Mouse (Mus musculus): Measurements from ENCODE around the gene Pcsk2.

- TF ChIP-seq CTCF (IDR thresholded peaks at IDR 0.05; ENCODE audit: low read depth) (no peak), EP300 (IDR thresholded peaks at IDR 0.05; ENCODE audit: low read depth) (no peak)
Measured at GRCm38 (mm10) chr2:143679513-143679912, 133.6 kb downstream of the Pcsk2 start.
